Mouse (Mus musculus) myocyte (in vitro differentiated cells): Measurements from ENCODE around the gene B2m.

Source experiments
- E2F4 ChIP-seq: IDR thresholded peaks from one replicate; pipeline ENCODE4 v1.6.1; 2011; ENCODE audit warnings: mild to moderate bottlenecking, control low read depth, moderate library complexity; ENCODE audit not compliant: insufficient read depth
- MAX ChIP-seq: IDR thresholded peaks from one replicate; pipeline ENCODE4 v1.6.1; 2011; ENCODE audit warnings: low read depth, mild to moderate bottlenecking, control low read depth
- POLR2A ChIP-seq: IDR thresholded peaks from one replicate; pipeline ENCODE4 v1.6.1; 2011; ENCODE audit warnings: low read depth, mild to moderate bottlenecking, control low read depth, moderate library complexity; ENCODE audit not compliant: insufficient read length
- POLR2AphosphoS2 ChIP-seq: IDR thresholded peaks from one replicate; pipeline ENCODE4 v1.6.1; 2011; ENCODE audit warnings: low read depth, control low read depth; ENCODE audit not compliant: insufficient read length
- TCF12 ChIP-seq: IDR thresholded peaks from one replicate; pipeline ENCODE4 v1.6.1; 2011; ENCODE audit warnings: mild to moderate bottlenecking, control low read depth; ENCODE audit not compliant: poor library complexity, insufficient read depth, severe bottlenecking
- TCF3 ChIP-seq: IDR thresholded peaks from one replicate; pipeline ENCODE4 v1.6.1; 2011; ENCODE audit warnings: low read depth, control low read depth; ENCODE audit not compliant: insufficient read length
- USF1 ChIP-seq: IDR thresholded peaks from one replicate; pipeline ENCODE4 v1.6.1; 2011; ENCODE audit warnings: low read depth, mild to moderate bottlenecking, control low read depth, moderate library complexity

DNA sequence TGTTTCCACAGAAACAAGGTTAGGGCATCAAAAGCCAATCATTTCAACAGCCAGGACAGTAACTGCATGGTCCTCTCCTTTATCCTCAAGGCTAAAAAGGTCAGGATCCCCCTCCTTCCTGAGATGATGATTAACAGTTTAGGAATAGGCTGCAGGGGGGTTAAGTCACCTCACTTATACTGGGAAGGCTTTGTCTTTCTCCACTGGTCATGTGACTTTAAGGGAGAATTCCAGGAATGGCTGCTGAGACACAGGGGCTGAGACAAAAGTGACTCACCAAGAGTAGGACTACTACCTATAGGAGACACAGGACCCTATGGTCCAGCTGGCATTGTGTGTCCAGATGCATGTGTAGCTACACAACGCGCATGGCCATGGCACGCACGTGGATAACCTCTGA lies 19.9 kb upstream of the B2m start:
- TF ChIP-seq TCF3 (no peak), MAX (no peak), POLR2A (no peak), USF1 (peak; percentile 55), E2F4 (no peak), TCF12 (no peak), POLR2AphosphoS2 (no peak)
